Mouse (Mus musculus): ENCODE measurements around the gene Rsl1d1. TPM values are rescaled to one million over a fixed set of nuclear protein-coding genes. Genes with fewer than 3 reads are reported as not detected.

Rsl1d1 gene
- polyA plus RNA-seq, 1 experiment from 2014 or later = 65.5 TPM

- TF ChIP-seq CTCF (IDR thresholded peaks at IDR 0.05; ENCODE audit: low read depth) = peak; percentile 34; the same call in 1 of the 2 replicates
- peak overlapping the region; percentile 60; the same call in 1 of the 2 replicates for H3K4me3 ChIP-seq (ENCODE audit: low read depth, low read length)
Measured at GRCm38 (mm10) chr16:11201740-11202394, 1.3 kb downstream of the Rsl1d1 start.

GRCm38 (mm10) chr16:11200247-11200646, 2.9 kb downstream of the Rsl1d1 start:
- Histone ChIP-seq H3K4me3 (ENCODE audit: low read depth, low read length) (no peak overlapping the region), H3K9me3 (ENCODE audit: control insufficient read depth) (no peaks in the 10 kb centered on the region), H3K9ac (ENCODE audit: low read depth, low read length) (no peak overlapping the region), H3K36me3 (ENCODE audit: control insufficient read depth, insufficient read depth) (peaks cover 49% of the 10 kb centered on the region), H3K27ac (ENCODE audit: low read depth, low read length) (no peak overlapping the region), H3K4me1 (replicated peaks; ENCODE audit: control insufficient read depth, insufficient read depth, low read length) (0 out of 2 replicates have a peak, but pooled peaks cover 4% of the 10 kb centered on the region), H3K27me3 (replicated peaks; ENCODE audit: control insufficient read depth, insufficient read depth, low read length) (no peaks in the 10 kb centered on the region), H3K4me2 (replicated peaks; ENCODE audit: low read depth) (no peak overlapping the region)
- no peak for ATAC-seq
- TF ChIP-seq CTCF (IDR thresholded peaks at IDR 0.05; ENCODE audit: low read depth) = no peak
- 93% methylated on average over 3 of the region's 3 CpGs for WGBS

More at GRCm38 (mm10) chr16:11201740-11202394, 1.3 kb downstream of the Rsl1d1 start:
- Histone ChIP-seq H3K9me3 (ENCODE audit: control insufficient read depth) (no peaks in the 10 kb centered on the region), H3K27ac (ENCODE audit: low read depth, low read length) (no peak overlapping the region), H3K4me1 (replicated peaks; ENCODE audit: control insufficient read depth, insufficient read depth, low read length) (0 out of 2 replicates have a peak, but pooled peaks cover 4% of the 10 kb centered on the region), H3K4me2 (replicated peaks; ENCODE audit: low read depth) (peak overlapping the region; percentile 71), H3K9ac (ENCODE audit: low read depth, low read length) (no peak overlapping the region), H3K27me3 (replicated peaks; ENCODE audit: control insufficient read depth, insufficient read depth, low read length) (no peaks in the 10 kb centered on the region), H3K36me3 (ENCODE audit: control insufficient read depth, insufficient read depth) (peaks cover 35% of the 10 kb centered on the region)
- no peak for ATAC-seq
- WGBS = 65% methylated on average over 6 of the region's 6 CpGs

- no peaks in the 10 kb centered on the region for H3K9me3 ChIP-seq (ENCODE audit: control insufficient read depth)
- TF ChIP-seq CTCF (IDR thresholded peaks at IDR 0.05; ENCODE audit: low read depth) = no peak
- H3K27me3 ChIP-seq (replicated peaks; ENCODE audit: control insufficient read depth, insufficient read depth, low read length) = no peaks in the 10 kb centered on the region
- H3K4me3 ChIP-seq (ENCODE audit: low read depth, low read length) = no peak overlapping the region
- H3K9ac ChIP-seq (ENCODE audit: low read depth, low read length) = no peak overlapping the region
- ATAC-seq = no peak
- H3K27ac ChIP-seq (ENCODE audit: low read depth, low read length) = no peak overlapping the region; the same call in 1 of the 2 replicates
- H3K36me3 ChIP-seq (ENCODE audit: control insufficient read depth, insufficient read depth) = peaks cover 67% of the 10 kb centered on the region
- H3K4me2 ChIP-seq (replicated peaks; ENCODE audit: low read depth) = no peak overlapping the region
- WGBS = 64% methylated on average over 2 of the region's 2 CpGs
- H3K4me1 ChIP-seq (replicated peaks; ENCODE audit: control insufficient read depth, insufficient read depth, low read length) = no peaks in the 10 kb centered on the region
Measured at GRCm38 (mm10) chr16:11198467-11198866, 4.7 kb downstream of the Rsl1d1 start.

- Histone ChIP-seq H3K4me3 (ENCODE audit: low read depth, low read length) (no peak overlapping the region), H3K27ac (ENCODE audit: low read depth, low read length) (no peak overlapping the region), H3K4me2 (replicated peaks; ENCODE audit: low read depth) (no peak overlapping the region), H3K36me3 (ENCODE audit: control insufficient read depth, insufficient read depth) (peaks cover 77% of the 10 kb centered on the region), H3K4me1 (replicated peaks; ENCODE audit: control insufficient read depth, insufficient read depth, low read length) (no peaks in the 10 kb centered on the region), H3K9me3 (ENCODE audit: control insufficient read depth) (no peaks in the 10 kb centered on the region), H3K27me3 (replicated peaks; ENCODE audit: control insufficient read depth, insufficient read depth, low read length) (no peaks in the 10 kb centered on the region), H3K9ac (ENCODE audit: low read depth, low read length) (no peak overlapping the region)
- 88% methylated on average over 4 of the region's 4 CpGs for WGBS
- no peak for ATAC-seq
- TF ChIP-seq CTCF (IDR thresholded peaks at IDR 0.05; ENCODE audit: low read depth) = no peak
Measured at GRCm38 (mm10) chr16:11197052-11197451, 6.1 kb downstream of the Rsl1d1 start.

- Histone ChIP-seq H3K27ac (ENCODE audit: low read depth, low read length) (no peak overlapping the region), H3K9me3 (ENCODE audit: control insufficient read depth) (no peaks in the 10 kb centered on the region), H3K4me1 (replicated peaks; ENCODE audit: control insufficient read depth, insufficient read depth, low read length) (no peaks in the 10 kb centered on the region), H3K9ac (ENCODE audit: low read depth, low read length) (no peak overlapping the region), H3K4me2 (replicated peaks; ENCODE audit: low read depth) (no peak overlapping the region), H3K4me3 (ENCODE audit: low read depth, low read length) (no peak overlapping the region), H3K36me3 (ENCODE audit: control insufficient read depth, insufficient read depth) (peaks cover 56% of the 10 kb centered on the region), H3K27me3 (replicated peaks; ENCODE audit: control insufficient read depth, insufficient read depth, low read length) (no peaks in the 10 kb centered on the region)
- 96% methylated on average over 2 of the region's 2 CpGs for WGBS
- no peak for TF ChIP-seq CTCF (IDR thresholded peaks at IDR 0.05; ENCODE audit: low read depth)
- no peak for ATAC-seq
Measured at GRCm38 (mm10) chr16:11193231-11193630, 9.9 kb downstream of the Rsl1d1 start.

- Histone ChIP-seq H3K9ac (ENCODE audit: low read depth, low read length) (no peak overlapping the region), H3K36me3 (ENCODE audit: control insufficient read depth, insufficient read depth) (peaks cover 27% of the 10 kb centered on the region), H3K4me2 (replicated peaks; ENCODE audit: low read depth) (no peak overlapping the region), H3K9me3 (ENCODE audit: control insufficient read depth) (no peaks in the 10 kb centered on the region), H3K27ac (ENCODE audit: low read depth, low read length) (no peak overlapping the region), H3K4me3 (ENCODE audit: low read depth, low read length) (no peak overlapping the region), H3K4me1 (replicated peaks; ENCODE audit: control insufficient read depth, insufficient read depth, low read length) (no peaks in the 10 kb centered on the region), H3K27me3 (replicated peaks; ENCODE audit: control insufficient read depth, insufficient read depth, low read length) (no peaks in the 10 kb centered on the region)
- no peak for ATAC-seq
- 77% methylated on average over 7 of the region's 7 CpGs for WGBS
- no peak for TF ChIP-seq CTCF (IDR thresholded peaks at IDR 0.05; ENCODE audit: low read depth)
Measured at GRCm38 (mm10) chr16:11190150-11190549, 13.0 kb downstream of the Rsl1d1 start.
